Mouse (Mus musculus): ENCODE data around the gene Vmn2r113. TPM values are rescaled to one million over a fixed set of nuclear protein-coding genes. Genes with fewer than 3 reads are reported as not detected.
"Not testable (repeated sequence)": the region's sequence is repeated elsewhere in the genome, so short reads cannot be mapped to it uniquely, and the experiment has no call there.

Gene Vmn2r113
- polyA plus RNA-seq (2015; fragmentation: Nextera tagmentation; extraction: Ambion mirVana) = not detected in 2 replicates

DNA sequence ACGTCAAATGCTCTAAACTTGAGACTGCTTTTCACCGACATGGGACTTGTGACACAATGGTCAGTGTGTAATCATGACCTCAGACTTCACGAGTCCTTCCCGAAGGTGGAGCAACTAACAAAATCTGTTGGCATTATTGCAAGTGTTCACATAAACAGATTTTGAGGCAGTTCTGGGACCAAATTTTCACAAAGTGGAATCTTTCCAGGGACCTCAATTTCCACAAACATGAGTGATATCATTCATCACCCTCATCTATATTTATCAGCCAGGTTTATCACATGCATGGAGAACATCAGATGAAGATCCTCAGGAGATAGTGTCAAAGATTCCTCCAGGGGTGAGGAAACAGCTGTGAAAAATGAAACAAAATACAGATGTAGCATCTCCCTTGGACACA is at the start of gene Vmn2r113:
Gene Vmn2r113, plus strand, starts transcription at position 301 of the 400 bp plus-strand sequence.
- WGBS = no CpG with 5 or more reads among the region's 4 CpGs
- not testable (repeated sequence) for H3K27ac ChIP-seq (ENCODE audit: low read length); H3K4me1 ChIP-seq (replicated peaks; ENCODE audit: control insufficient read depth, insufficient read depth, low read length); H3K4me2 ChIP-seq (ENCODE audit: low read depth, low read length); H3K36me3 ChIP-seq (ENCODE audit: control insufficient read depth, insufficient read depth, low read length); ATAC-seq (ENCODE audit: low read depth); H3K4me3 ChIP-seq (ENCODE audit: low read length); H3K27me3 ChIP-seq (ENCODE audit: control insufficient read depth, insufficient read depth, low read depth, low read length); H3K9ac ChIP-seq (ENCODE audit: low read length); H3K9me3 ChIP-seq (ENCODE audit: control insufficient read depth, low read length)

Other genes starting within 250 kb of the Vmn2r113 start
- gene Zfp945, start 75.8 kb upstream of the Vmn2r113 start, polyA plus RNA-seq (2015; fragmentation: Nextera tagmentation; extraction: Ambion mirVana) = 21.7 and 22.1 TPM in 2 replicates
- not detected in 2 replicates for gene Vmn2r-ps130, start 118.2 kb downstream of the Vmn2r113 start, polyA plus RNA-seq (2015; fragmentation: Nextera tagmentation; extraction: Ambion mirVana)

Data from lung, embryonic 16.5 days (tissue).